Mouse (Mus musculus) liver, embryonic 15.5 days (tissue): ENCODE data around the gene Zfp609. TPM values are rescaled to one million over a fixed set of nuclear protein-coding genes. Genes with fewer than 3 reads are reported as not detected.
A peak's percentile ranks its signal among the peaks of the same experiment; 100 is the strongest.

Source experiments
- ATAC-seq: fragments of 200-750 bp; cut with Nextera tagmentation; 2 replicates; pipeline ENCODE4 v1.8.0; 2017; ENCODE audit warnings: moderate number of reproducible peaks, mild to moderate bottlenecking, moderate library complexity; ENCODE audit not compliant: insufficient read depth
- H3K27ac ChIP-seq: fragments of 300-500 bp; sonication (generic); replicated peaks from 2 replicates; pipeline ENCODE4 v1.5.1; 2015; ENCODE audit warnings: mild to moderate bottlenecking, inconsistent platforms
- H3K27me3 ChIP-seq: fragments of 300-500 bp; sonication (generic); 2 replicates; pipeline ENCODE4 v1.6.1; 2015; ENCODE audit warnings: mild to moderate bottlenecking, inconsistent platforms
- H3K36me3 ChIP-seq: fragments of 300-500 bp; sonication (generic); replicated peaks from 2 replicates; pipeline ENCODE4 v1.6.1; 2015; ENCODE audit warnings: moderate library complexity, mild to moderate bottlenecking, inconsistent platforms
- H3K4me1 ChIP-seq: fragments of 300-500 bp; sonication (generic); replicated peaks from 2 replicates; pipeline ENCODE4 v1.6.1; 2015; ENCODE audit warnings: inconsistent platforms
- H3K4me2 ChIP-seq: fragments of 300-500 bp; sonication (generic); 2 replicates; pipeline ENCODE4 v1.6.1; 2015; ENCODE audit warnings: moderate library complexity, mild to moderate bottlenecking, inconsistent platforms
- H3K4me3 ChIP-seq: fragments of 300-500 bp; sonication (generic); replicated peaks from 2 replicates; pipeline ENCODE4 v1.5.1; 2015; ENCODE audit warnings: mild to moderate bottlenecking, inconsistent platforms
- H3K9ac ChIP-seq: fragments of 300-500 bp; sonication (generic); 2 replicates; pipeline ENCODE4 v1.6.1; 2015; ENCODE audit warnings: moderate library complexity, mild to moderate bottlenecking, inconsistent platforms
- H3K9me3 ChIP-seq: fragments of 300-500 bp; sonication (generic); replicated peaks from 2 replicates; pipeline ENCODE4 v1.6.1; 2016; ENCODE audit warnings: inconsistent platforms
- WGBS: fragments of 180-500 bp; shearing (Covaris S2); methylation state at CpG from one replicate; pipeline ENCODE4 v1.1.7; 2015; ENCODE audit warnings: mixed read lengths; ENCODE audit not compliant: insufficient replicate concordance; 5-methylcytosine and 5-hydroxymethylcytosine counted together
- polyA plus RNA-seq: library from polyadenylated mRNA; unstranded; fragments of >200 nt; fragmentation: Nextera tagmentation; extraction: Ambion mirVana; gene quantifications from 2 replicates; pipeline ENCODE4 v1.2.1, GENCODE M21; 2015

Gene Zfp609
- polyA plus RNA-seq, 1 experiment from 2014 or later = 1.6 TPM

DNA sequence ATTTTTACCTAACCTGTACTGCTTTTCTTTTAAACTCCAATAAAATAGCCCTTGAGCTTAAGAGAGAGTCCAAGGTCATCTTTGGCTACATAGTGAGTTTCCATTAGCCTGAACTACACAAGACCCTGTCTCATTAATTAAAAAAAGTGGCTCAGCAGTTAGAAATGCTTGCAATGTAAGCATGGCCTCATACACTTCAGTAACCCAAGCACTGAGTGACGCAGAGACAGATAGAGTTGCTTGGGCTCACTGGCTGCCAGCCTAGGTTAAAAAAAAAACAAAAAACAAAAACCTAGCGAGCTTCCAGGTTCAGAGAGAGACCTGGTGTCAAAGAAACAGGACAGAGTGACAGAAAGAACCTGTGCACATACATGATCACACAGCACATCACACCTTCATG, 14.5 kb downstream of the Zfp609 start:
- Histone ChIP-seq H3K27ac (no peak overlapping the region), H3K4me3 (no peak overlapping the region), H3K27me3 (no peaks in the 10 kb centered on the region), H3K4me2 (no peak overlapping the region), H3K9ac (no peak overlapping the region), H3K4me1 (peaks cover 29% of the 10 kb centered on the region), H3K9me3 (no peaks in the 10 kb centered on the region), H3K36me3 (no peaks in the 10 kb centered on the region; the same call in 1 of the 2 replicates)
- WGBS = 50% methylated on average over 2 of the region's 2 CpGs
- no peak for ATAC-seq

DNA sequence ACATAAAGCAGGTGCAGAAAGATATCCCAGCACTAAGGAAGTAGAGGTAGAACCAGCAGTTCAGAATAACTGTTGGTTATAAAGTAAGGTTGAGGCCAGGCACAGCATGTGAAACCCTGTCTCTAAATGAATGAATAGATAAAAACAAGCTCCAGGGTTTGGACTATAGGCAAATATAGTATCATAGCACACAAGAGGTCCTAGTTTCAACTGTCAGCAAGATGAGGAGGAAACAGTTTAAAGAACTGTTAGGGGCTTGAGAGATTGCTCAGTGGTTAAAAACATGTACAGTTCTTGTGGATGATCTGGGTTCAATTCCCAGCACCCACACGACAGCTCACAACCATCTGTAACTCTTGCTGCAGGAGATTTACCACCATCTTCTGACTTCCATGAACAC, 15.6 kb downstream of the Zfp609 start:
- peaks cover 24% of the 10 kb centered on the region for H3K4me1 ChIP-seq
- no peak overlapping the region for H3K4me3 ChIP-seq
- no peaks in the 10 kb centered on the region for H3K27me3 ChIP-seq
- no peak overlapping the region for H3K4me2 ChIP-seq
- 30% methylated on average over 1 of the region's 1 CpGs for WGBS
- ATAC-seq = no peak
- no peak overlapping the region for H3K9ac ChIP-seq
- no peaks in the 10 kb centered on the region for H3K9me3 ChIP-seq
- no peak overlapping the region for H3K27ac ChIP-seq
- no peaks in the 10 kb centered on the region; the same call in 1 of the 2 replicates for H3K36me3 ChIP-seq

DNA sequence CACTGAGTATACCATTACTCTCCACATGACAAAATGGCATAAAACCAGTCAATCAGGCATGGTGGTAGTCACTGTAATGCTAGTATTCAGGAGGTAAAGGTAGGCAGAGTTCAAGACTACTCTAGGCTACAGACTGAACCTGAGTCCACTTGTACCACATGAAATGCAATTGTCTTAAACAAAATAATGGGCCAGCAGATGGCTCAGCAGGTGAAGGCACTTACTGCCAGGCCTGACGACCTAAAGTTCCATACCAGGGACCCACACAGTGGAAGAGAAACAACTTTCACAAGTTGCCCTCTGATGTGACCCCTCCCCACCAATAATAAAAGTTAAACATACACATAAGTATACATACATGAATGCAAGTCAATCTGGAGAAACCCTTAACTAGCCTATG, 19.5 kb downstream of the Zfp609 start:
- no peaks in the 10 kb centered on the region; the same call in 1 of the 2 replicates for H3K36me3 ChIP-seq
- H3K9ac ChIP-seq = no peak overlapping the region
- peaks cover 10% of the 10 kb centered on the region; the same call in 1 of the 2 replicates for H3K4me1 ChIP-seq
- WGBS = 61% methylated on average over 1 of the region's 1 CpGs
- no peaks in the 10 kb centered on the region for H3K9me3 ChIP-seq
- no peak overlapping the region for H3K4me2 ChIP-seq
- no peak overlapping the region for H3K4me3 ChIP-seq
- no peak for ATAC-seq
- H3K27me3 ChIP-seq = no peaks in the 10 kb centered on the region
- no peak overlapping the region for H3K27ac ChIP-seq

DNA sequence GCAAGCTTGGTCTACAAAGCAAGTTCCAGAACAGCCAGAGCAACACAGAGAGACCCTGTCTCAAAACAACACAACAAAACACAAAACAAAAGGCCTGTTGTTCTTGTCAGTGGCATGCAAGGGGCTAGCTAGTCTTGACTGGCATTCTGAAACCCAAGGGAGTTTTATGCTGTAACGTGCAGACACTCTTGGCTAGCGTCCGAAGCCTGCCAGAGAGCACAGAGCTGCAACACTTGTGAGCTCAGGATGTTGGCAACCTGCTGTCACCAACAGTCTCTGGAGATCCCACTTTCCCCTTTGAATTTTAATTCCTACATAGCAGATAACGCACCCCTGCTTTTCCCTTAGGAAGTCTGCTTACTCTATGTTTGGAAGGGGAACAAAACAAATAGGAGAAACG, 20.1 kb downstream of the Zfp609 start:
- Histone ChIP-seq H3K4me2 (no peak overlapping the region), H3K36me3 (no peaks in the 10 kb centered on the region; the same call in 1 of the 2 replicates), H3K27ac (no peak overlapping the region), H3K9ac (no peak overlapping the region), H3K4me1 (peaks cover 8% of the 10 kb centered on the region; the same call in 1 of the 2 replicates), H3K27me3 (no peaks in the 10 kb centered on the region), H3K4me3 (no peak overlapping the region), H3K9me3 (no peaks in the 10 kb centered on the region)
- ATAC-seq = no peak
- WGBS = 70% methylated on average over 5 of the region's 5 CpGs

DNA sequence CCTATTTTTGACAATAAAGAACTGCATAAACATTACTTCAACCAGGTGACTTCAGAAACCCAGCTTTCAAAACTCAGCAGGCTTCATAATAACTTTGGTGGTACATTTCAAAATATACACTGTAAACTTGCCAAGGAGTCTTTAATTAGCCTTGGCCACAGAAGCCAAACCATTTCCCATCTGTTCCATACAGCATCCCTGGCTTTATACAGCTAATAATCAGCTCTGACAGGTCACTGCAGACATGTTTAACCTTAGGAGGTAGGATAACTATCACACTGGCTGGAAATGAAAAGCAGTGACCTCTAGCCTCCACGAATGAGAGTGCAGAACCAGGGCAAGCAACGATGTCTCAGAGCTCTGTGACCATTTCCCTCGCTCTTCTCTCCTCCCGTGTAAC, 27.6 kb downstream of the Zfp609 start:
- Histone ChIP-seq H3K4me2 (no peak overlapping the region), H3K9ac (no peak overlapping the region), H3K36me3 (peaks cover 5% of the 10 kb centered on the region), H3K27ac (no peak overlapping the region), H3K27me3 (no peaks in the 10 kb centered on the region), H3K4me1 (peaks cover 17% of the 10 kb centered on the region), H3K9me3 (no peaks in the 10 kb centered on the region), H3K4me3 (no peak overlapping the region)
- ATAC-seq = no peak
- 79% methylated on average over 4 of the region's 4 CpGs for WGBS

DNA sequence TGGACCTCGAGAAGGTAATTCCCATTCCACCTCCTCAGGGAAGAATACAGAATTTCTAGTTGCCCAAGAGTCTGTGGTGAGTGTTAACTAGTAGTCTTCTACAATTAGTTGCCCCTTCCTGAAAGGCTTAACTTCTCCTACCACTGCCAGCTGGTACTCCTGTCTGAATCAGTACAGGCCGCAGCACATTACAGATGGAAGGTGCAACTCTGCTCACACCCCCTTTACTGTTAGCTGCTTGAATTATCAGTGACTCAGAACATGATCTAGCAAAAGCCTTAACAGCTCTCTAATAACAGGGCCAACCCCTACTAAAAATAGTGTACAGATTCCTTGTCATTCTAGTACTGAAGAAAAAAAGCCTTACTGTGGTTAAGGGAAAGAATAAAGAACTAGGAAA, 31.7 kb downstream of the Zfp609 start:
- H3K4me2 ChIP-seq = no peak overlapping the region
- no peaks in the 10 kb centered on the region for H3K27me3 ChIP-seq
- no peak overlapping the region for H3K4me3 ChIP-seq
- WGBS = 55% methylated on average over 2 of the region's 2 CpGs
- ATAC-seq = no peak
- H3K27ac ChIP-seq = no peak overlapping the region
- H3K9me3 ChIP-seq = no peaks in the 10 kb centered on the region
- H3K9ac ChIP-seq = no peak overlapping the region
- peaks cover 16% of the 10 kb centered on the region for H3K4me1 ChIP-seq
- peaks cover 10% of the 10 kb centered on the region for H3K36me3 ChIP-seq

DNA sequence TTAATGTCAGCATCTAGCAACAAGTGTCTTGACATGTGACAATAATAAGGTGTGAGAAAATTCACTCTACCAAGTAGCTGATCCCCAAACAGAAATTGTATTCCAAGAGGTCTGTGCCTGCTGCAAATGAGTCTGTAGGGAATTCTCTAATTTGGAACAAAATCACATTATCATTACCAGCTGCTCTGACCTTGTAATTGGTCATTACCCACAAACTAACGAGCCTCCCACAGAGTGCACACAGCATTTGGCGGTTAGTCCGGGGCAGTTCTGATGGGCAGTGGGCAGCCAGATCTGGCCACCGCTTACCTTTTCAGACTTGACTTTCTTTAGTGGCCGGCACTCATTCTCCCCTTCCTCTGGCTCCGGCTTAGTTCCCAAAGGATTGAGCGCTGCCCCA, 33.1 kb downstream of the Zfp609 start:
- ATAC-seq = no peak
- Histone ChIP-seq H3K27me3 (no peaks in the 10 kb centered on the region), H3K4me3 (no peak overlapping the region), H3K4me1 (peaks cover 23% of the 10 kb centered on the region), H3K9ac (no peak overlapping the region), H3K36me3 (peaks cover 10% of the 10 kb centered on the region), H3K4me2 (no peak overlapping the region), H3K9me3 (no peaks in the 10 kb centered on the region), H3K27ac (no peak overlapping the region)
- WGBS = 88% methylated on average over 7 of the region's 7 CpGs

DNA sequence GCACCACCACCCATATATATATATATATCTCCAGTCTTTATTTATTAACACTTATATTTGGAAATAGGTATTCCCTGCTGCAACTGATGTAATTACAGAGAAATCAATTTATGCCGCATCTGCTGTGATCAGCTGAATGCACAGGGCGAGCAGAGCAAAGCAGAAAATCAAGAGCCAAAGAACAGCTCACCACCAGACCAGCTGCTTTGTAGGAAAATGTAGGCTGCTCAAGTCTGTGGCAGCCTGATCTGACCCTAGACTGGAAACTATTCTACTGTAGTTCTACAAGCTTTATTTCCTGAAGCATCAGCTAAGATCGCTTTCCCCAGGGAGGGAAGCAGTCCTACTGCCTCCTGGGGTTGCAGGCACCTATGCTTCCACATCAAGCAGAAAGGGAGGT, 33.9 kb downstream of the Zfp609 start:
- Histone ChIP-seq H3K4me3 (no peak overlapping the region), H3K36me3 (peaks cover 10% of the 10 kb centered on the region), H3K9me3 (no peaks in the 10 kb centered on the region), H3K4me1 (peaks cover 26% of the 10 kb centered on the region), H3K27ac (no peak overlapping the region), H3K27me3 (no peaks in the 10 kb centered on the region), H3K4me2 (no peak overlapping the region), H3K9ac (no peak overlapping the region)
- no peak for ATAC-seq
- 82% methylated on average over 3 of the region's 3 CpGs for WGBS

DNA sequence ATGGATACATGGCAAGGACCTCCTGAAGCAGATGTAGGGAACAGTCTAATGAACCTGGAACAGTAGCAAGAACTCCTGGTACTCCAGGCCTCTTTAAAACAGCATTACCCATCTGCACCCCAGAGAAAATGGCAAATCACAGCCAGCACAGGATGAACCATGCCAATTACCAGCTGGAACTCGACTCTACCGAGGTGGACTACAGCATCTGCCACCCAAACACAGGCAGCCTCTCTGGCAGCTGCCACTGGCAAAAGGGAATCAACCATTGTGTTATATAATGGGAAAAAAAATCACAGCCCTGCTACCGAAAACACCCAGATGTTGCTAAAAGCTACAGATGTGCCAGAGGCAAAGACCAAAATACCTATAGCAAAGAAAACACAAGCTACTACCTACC, 34.3 kb downstream of the Zfp609 start:
- Histone ChIP-seq H3K9ac (no peak overlapping the region), H3K36me3 (peaks cover 10% of the 10 kb centered on the region), H3K9me3 (no peaks in the 10 kb centered on the region), H3K4me2 (no peak overlapping the region), H3K27me3 (no peaks in the 10 kb centered on the region), H3K4me3 (no peak overlapping the region), H3K27ac (no peak overlapping the region), H3K4me1 (peaks cover 30% of the 10 kb centered on the region)
- 71% methylated on average over 3 of the region's 3 CpGs for WGBS
- no peak for ATAC-seq

DNA sequence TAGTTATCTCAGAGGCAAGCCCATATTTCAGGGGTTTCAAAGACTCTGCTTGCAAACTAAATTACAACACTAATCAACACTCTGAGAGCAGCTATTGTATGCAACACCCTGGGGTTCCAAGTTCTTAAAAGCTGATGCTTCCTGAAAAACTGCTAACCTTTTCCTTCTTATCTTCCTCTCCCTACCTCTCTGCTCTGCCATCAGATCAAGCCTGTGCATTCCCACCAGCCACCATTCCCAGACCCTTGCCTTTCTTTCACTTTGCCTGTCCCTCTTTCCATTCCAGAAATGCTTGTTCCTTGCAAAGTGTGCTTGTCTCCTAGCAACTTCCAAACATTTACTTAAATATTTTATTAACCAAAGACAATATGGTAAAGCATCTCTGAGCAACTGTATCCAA, 35.5 kb downstream of the Zfp609 start:
- H3K9ac ChIP-seq = no peak overlapping the region
- no peak overlapping the region for H3K4me3 ChIP-seq
- no peaks in the 10 kb centered on the region for H3K9me3 ChIP-seq
- ATAC-seq = no peak
- H3K36me3 ChIP-seq = peaks cover 10% of the 10 kb centered on the region
- H3K27ac ChIP-seq = no peak overlapping the region
- H3K4me1 ChIP-seq = peaks cover 43% of the 10 kb centered on the region
- no peaks in the 10 kb centered on the region for H3K27me3 ChIP-seq
- H3K4me2 ChIP-seq = no peak overlapping the region

DNA sequence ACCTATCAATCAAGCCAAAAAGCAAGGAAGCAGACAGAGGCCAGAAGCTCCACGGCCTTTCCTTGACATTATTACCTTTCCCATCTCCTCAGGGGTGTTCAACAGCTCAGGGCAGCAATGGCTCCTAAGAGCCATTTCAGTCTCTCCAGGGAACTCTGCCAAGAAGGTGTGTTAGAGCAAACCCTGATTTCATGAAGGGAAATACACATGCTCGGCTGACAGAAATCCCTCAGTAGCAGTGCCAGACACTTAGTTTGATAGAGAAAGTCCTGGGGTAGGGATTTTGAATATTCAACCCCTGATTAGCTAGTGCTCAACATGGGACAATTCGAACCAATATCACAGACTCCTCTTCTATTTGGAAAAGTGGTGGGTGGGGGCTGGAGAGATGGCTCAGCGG, 36.3 kb downstream of the Zfp609 start:
- Histone ChIP-seq H3K9me3 (no peaks in the 10 kb centered on the region), H3K36me3 (peaks cover 10% of the 10 kb centered on the region), H3K27me3 (no peaks in the 10 kb centered on the region), H3K4me1 (peaks cover 49% of the 10 kb centered on the region), H3K9ac (no peak overlapping the region), H3K4me2 (no peak overlapping the region), H3K4me3 (no peak overlapping the region), H3K27ac (peak overlapping the region; percentile 1; the same call in 1 of the 2 replicates)
- ATAC-seq = no peak
- 65% methylated on average over 4 of the region's 4 CpGs for WGBS

DNA sequence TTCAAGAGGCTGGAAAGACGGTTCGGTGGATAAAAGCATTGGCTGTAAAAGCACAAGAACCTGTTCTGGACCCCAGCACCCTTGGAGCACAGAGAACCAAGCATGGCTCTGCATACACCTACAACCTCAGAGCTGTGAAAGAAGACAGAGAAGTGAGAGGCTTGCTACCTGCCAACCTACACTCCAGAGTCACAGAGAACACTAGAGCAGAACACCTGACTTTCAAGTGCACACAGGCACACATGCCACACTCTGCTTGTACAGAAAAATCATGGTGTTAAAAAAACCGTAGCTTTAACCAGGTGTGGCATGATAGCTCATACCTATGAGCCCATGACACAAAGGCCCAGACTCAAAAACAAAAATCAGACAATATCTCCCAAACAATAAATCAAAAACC, 37.6 kb downstream of the Zfp609 start:
- Histone ChIP-seq H3K27ac (no peak overlapping the region), H3K9me3 (no peaks in the 10 kb centered on the region), H3K36me3 (peaks cover 5% of the 10 kb centered on the region), H3K4me2 (no peak overlapping the region), H3K4me3 (no peak overlapping the region), H3K27me3 (no peaks in the 10 kb centered on the region), H3K9ac (no peak overlapping the region), H3K4me1 (peaks cover 56% of the 10 kb centered on the region)
- WGBS = 74% methylated on average over 3 of the region's 3 CpGs
- no peak for ATAC-seq
